Mouse (Mus musculus) right cerebral cortex, adult 18-20 months (tissue): Measurements from ENCODE around the gene Gm3573.
"Not testable (repeated sequence)": the region's sequence is repeated elsewhere in the genome, so short reads cannot be mapped to it uniquely, and the experiment has no call there.

Source experiments
- DNase-seq: peaks from one replicate; pipeline ENCODE4 v3.0.0; 2022; ENCODE audit warnings: mixed read lengths

The Gm3573 gene

DNA sequence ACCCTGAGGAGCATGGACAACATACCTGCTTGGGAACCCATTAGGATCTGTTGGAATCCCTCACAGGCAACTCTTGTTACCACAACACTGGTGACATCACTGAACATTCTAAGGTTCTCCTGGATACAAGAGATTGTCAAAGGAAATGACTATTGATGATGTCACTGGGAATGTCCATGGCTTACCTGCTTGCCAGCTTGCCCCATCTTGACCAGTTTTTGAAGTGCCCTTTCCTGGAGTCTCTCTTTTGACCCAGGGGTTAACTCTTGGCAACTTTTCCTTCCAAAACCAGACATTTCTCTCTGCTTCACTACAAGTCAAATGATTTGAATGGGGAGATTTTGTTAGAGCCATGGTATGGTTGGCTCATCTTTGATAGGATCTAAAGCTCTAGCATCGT lies at the start of gene Gm3573:
Gene Gm3573 (minus strand): TSS at position 101 of the 400 bp plus-strand sequence.
- DNase-seq, result not testable (repeated sequence)

DNA sequence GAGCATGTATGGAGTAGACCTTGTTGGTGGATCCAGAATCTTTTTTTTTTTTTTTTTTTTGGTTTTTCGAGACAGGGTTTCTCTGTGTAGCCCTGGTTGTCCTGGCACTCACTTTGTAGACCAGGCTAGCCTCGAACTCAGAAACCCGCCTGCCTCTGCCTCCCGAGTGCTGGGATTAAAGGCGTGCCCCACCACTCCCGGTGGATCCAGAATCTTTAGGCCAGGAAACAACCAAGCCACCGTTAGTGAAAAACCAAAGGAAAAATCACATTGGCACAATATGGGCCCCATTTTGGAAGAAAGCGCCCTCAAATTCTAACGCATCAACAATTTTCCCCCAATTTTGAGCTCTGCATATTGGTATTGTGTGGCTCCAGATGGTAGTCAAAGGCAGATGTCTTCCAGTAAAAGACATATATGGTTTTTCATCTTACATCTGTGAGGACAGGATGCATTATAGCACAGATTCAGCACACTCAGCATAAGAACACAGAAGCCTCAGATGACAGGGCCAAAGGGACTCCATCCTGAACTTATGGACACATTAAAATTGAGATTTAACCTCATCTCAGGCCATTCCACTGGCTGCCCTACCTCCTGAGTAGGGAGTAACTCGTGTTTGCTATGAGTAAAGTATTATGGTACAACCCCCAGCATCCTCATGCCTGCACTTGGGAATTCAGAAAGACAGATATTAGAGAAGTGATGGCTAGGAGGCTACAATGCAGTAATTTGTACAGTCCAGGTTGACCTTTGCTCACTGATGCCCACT lies 26.4 kb upstream of the Gm3573 start:
- DNase-seq, result not testable (repeated sequence)

DNA sequence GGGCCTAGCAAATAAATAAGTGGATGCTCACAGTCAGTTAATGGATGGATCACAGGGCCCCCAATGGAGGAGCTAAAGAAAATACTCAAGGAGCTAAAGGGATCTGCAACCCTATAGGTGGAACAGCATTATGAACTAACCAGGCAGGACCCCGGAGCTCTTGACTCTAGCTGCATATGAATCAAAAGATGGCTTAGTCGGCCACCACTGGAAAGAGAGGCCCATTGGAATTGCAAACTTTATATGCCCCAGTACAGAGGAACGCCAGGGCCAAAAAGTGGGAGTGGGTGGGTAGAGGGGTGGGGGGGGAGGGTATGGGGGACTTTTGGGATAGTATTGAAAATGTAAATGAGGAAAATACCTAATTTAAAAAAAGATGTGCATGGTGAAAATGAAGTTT lies 6.7 kb downstream of the Gm3573 start:
- not testable (repeated sequence) for DNase-seq

DNA sequence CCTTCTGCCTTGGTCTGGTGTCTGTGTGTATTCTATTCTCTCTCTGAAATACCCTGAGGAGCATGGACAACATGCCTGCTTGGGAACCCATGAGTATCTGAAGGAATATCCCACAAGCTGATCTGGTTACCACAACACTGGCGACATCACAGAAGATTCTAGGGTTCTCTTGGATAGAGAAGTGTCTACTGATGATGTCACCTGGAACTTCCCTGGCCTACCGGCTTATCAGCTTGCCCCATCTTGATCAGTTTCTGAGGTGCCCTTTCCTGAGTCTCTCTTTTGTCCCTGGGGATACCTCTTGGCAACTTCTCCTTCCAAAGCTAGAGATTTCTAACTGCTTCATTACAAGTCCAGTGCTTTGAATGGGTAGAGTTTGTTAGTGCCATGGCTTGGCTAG lies 28.1 kb downstream of the Gm3573 start, which contains the start of gene Gm17027:
Gene Gm17027 (minus strand): TSS at position 101 of the 400 bp plus-strand sequence.
- not testable (repeated sequence) for DNase-seq
